17 mouse cellular contexts compared by ENCODE assay signal in genomic region chr10:106744966-106745365, GRCm38 (mm10).
"Had no signal": no experiment of that assay in that cellular context is flagged by ENCODE, and none has a peak within 500 bp of the region (broad histone marks: within the 10 kb centered on the region; RNA-seq: fewer than 3 reads in every experiment).

No protein-coding gene starts in this region.

- DNase-seq: kidney, postnatal 14 days; kidney, postnatal 4 days; liver; liver, embryonic 13.5 days; lung, embryonic 14.5 days; right cerebral cortex, adult 18-20 months; right cerebral cortex, postnatal 14 days; right cerebral cortex, postnatal 4 days; thymus, postnatal 25 days had no signal

- H3K4me1 ChIP-seq: limb, embryonic 10.5 days; limb, embryonic 13.5 days; liver, embryonic 13.5 days; midbrain, embryonic 12.5 days; midbrain, embryonic 15.5 days; neural tube, embryonic 12.5 days; neural tube, embryonic 15.5 days had no signal

- H3K27ac ChIP-seq: limb, embryonic 10.5 days; limb, embryonic 13.5 days; liver, embryonic 13.5 days; macrophage; midbrain, embryonic 12.5 days; midbrain, embryonic 15.5 days; neural tube, embryonic 12.5 days; neural tube, embryonic 15.5 days had no signal

- ATAC-seq: lung, postnatal 0 days; midbrain, embryonic 15.5 days had no signal

- H3K4me3 ChIP-seq: limb, embryonic 10.5 days; limb, embryonic 13.5 days; liver, embryonic 13.5 days; midbrain, embryonic 12.5 days; midbrain, embryonic 15.5 days; neural tube, embryonic 12.5 days; neural tube, embryonic 15.5 days had no signal

- H3K27me3 ChIP-seq: limb, embryonic 13.5 days; liver, embryonic 13.5 days; midbrain, embryonic 12.5 days; midbrain, embryonic 15.5 days; neural tube, embryonic 12.5 days; neural tube, embryonic 15.5 days had no signal
